8 mouse cellular contexts compared by ENCODE assay signal in the genomic region with DNA sequence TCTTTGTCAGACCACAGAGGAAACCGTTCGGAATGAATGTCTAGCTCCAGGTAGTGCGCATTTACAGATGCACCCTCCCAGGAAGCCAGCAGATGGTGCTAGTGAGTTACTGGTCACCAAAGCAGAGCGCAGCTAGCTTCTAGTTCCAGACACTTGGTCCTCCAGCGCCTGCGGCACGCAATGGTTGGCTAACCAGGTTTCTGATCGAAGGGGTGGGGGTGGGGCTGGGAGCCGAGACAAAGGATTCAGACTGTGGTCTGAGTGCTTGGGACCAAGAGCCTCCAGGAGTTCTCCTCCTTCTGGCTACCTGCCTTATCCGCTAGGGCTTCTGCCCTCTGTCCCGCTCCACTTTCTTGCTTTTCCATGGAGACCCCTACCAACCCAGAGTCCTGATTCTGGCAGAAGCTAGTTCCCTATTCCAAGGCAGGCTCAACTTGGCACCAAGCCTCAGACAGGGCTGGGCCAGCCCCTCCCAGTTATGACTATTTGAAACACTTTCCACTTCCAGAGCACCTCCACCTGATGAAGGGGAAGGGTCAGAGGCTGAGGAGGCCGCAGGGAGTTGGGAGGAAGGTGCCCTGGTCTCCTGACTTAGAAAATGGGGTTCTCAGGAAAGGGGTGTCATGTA. TPM values are rescaled to one million over a fixed set of nuclear protein-coding genes. Genes with fewer than 3 reads are reported as not detected.
DNase-seq lines count a peak whose midpoint lies in the region; ATAC-seq and TF ChIP-seq lines count a peak whose summit lies in the region.

No protein-coding gene starts in this region.

- H3K4me2 ChIP-seq in hindbrain, postnatal 0 days (ENCODE audit: low read depth, low read length), result peak overlapping the region; percentile 44

- peak; percentile 95 for DNase-seq in R1 (ENCODE audit: low read depth, low spot score)
- DNase-seq in cerebellum, postnatal 14 days, result peak; percentile 90 to 91
- peak; percentile 70 to 79 for DNase-seq in frontal cortex, postnatal 36 days (ENCODE audit: low spot score in 2 of 2)
- peak; percentile 91 for DNase-seq in hindbrain, postnatal 0 days (ENCODE audit: low spot score)
- DNase-seq in left cerebral cortex, adult 18-20 months (ENCODE audit: low spot score in 2 of 2), result peak; percentile 77 to 82
- DNase-seq in lung, postnatal 36 days, result peak; percentile 91
- DNase-seq in retina, embryonic 14.5 days (ENCODE audit: low spot score), result peak; percentile 93
- peak; percentile 60 to 66 for DNase-seq in thymus, postnatal 36 days

- H3K4me1 ChIP-seq in hindbrain, postnatal 0 days (ENCODE audit: insufficient read depth, low read length), result no peaks in the 10 kb centered on the region; the same call in 1 of the 2 replicates

- peak; percentile 94 for TF ChIP-seq CTCF in hindbrain, postnatal 0 days (IDR thresholded peaks at IDR 0.05; ENCODE audit: low read depth)

- no peak overlapping the region for H3K27ac ChIP-seq in hindbrain, postnatal 0 days

- peak; percentile 82 for ATAC-seq in hindbrain, postnatal 0 days

- WGBS in hindbrain, postnatal 0 days, result 11% methylated on average over 12 of the region's 12 CpGs

- no peak overlapping the region for H3K4me3 ChIP-seq in hindbrain, postnatal 0 days (ENCODE audit: low read length)

- H3K9ac ChIP-seq in hindbrain, postnatal 0 days (replicated peaks; ENCODE audit: low read length), result 0 out of 2 replicates have a peak overlapping the region, but pooled peaks have one; percentile 9

- no peaks in the 10 kb centered on the region for H3K9me3 ChIP-seq in hindbrain, postnatal 0 days (ENCODE audit: low read length)

- H3K27me3 ChIP-seq in hindbrain, postnatal 0 days (ENCODE audit: insufficient read depth, low read length), result no peaks in the 10 kb centered on the region

- H3K36me3 ChIP-seq in hindbrain, postnatal 0 days (ENCODE audit: insufficient read depth, low read length), result no peaks in the 10 kb centered on the region; the same call in 1 of the 2 replicates

RNA-seq across cellular contexts. Expression of a gene that starts 2.4 kb away (rescaled TPM):
- total RNA-seq in hindbrain, postnatal 0 days (2014; rRNA removed), result 6.1 and 9.9 TPM in 2 replicates
- 6.3 and 7.4 TPM in 2 replicates for polyA plus RNA-seq in hindbrain, postnatal 0 days (2015; fragmentation: Nextera tagmentation; extraction: Ambion mirVana)
- total RNA-seq in left cerebral cortex, adult 18-20 months (2021), result not detected

RNA-seq across cellular contexts. Expression of a gene that starts 19.4 kb away (rescaled TPM):
- 49.3 and 54.2 TPM in 2 replicates for total RNA-seq in hindbrain, postnatal 0 days (2014; rRNA removed)
- polyA plus RNA-seq in hindbrain, postnatal 0 days (2015; fragmentation: Nextera tagmentation; extraction: Ambion mirVana), result 31.3 and 34.7 TPM in 2 replicates
- 10 to 100 TPM; 41.8 to 42.5 TPM for total RNA-seq in left cerebral cortex, adult 18-20 months (2021)

RNA-seq across cellular contexts. Expression of a gene that starts 44.8 kb away (rescaled TPM):
- total RNA-seq in hindbrain, postnatal 0 days (2014; rRNA removed), result 106 and 108 TPM in 2 replicates
- 197 and 201 TPM in 2 replicates for polyA plus RNA-seq in hindbrain, postnatal 0 days (2015; fragmentation: Nextera tagmentation; extraction: Ambion mirVana)
- total RNA-seq in left cerebral cortex, adult 18-20 months (2021), result 10 to 100 TPM; 47.0 to 48.3 TPM

RNA-seq across cellular contexts. Expression of a gene that starts 49.7 kb away (rescaled TPM):
- 231 and 249 TPM in 2 replicates for total RNA-seq in hindbrain, postnatal 0 days (2014; rRNA removed)
- 271 and 289 TPM in 2 replicates for polyA plus RNA-seq in hindbrain, postnatal 0 days (2015; fragmentation: Nextera tagmentation; extraction: Ambion mirVana)
- total RNA-seq in left cerebral cortex, adult 18-20 months (2021), result 100 to 1,000 TPM; 306 to 326 TPM
